Mouse (Mus musculus): ENCODE measurements around the gene Hrc. TPM values are rescaled to one million over a fixed set of nuclear protein-coding genes. Genes with fewer than 3 reads are reported as not detected.

Hrc gene
- polyA plus RNA-seq, 1 experiment from 2014 or later, result 0.86 TPM

DNA sequence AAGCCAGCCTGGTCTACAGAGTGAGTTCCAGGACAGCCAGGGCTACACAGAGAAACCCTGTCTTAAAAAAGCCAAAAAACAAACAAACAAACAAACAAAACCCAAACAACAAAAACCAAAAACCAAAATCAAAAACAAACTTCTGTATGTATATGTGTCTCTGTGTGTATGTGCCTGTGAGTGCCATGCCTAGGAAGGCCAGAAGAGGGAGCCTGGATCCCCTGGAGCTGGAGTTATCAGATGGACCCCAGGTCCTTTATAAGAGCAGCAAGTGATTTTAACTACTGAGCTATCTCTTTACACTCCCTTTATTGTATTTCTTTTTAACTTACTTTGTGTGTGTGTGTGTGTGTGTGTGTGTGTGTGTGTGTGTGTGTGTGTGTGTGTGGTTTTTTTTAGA, 9.3 kb upstream of the Hrc start:
- H3K27ac ChIP-seq (ENCODE audit: low read length), result no peak overlapping the region
- no peak overlapping the region for H3K9ac ChIP-seq (ENCODE audit: low read depth, low read length)
- H3K4me2 ChIP-seq (ENCODE audit: low read depth, low read length), result no peak overlapping the region
- H3K4me1 ChIP-seq (ENCODE audit: control insufficient read depth, insufficient read depth, low read length), result no peaks in the 10 kb centered on the region
- H3K9me3 ChIP-seq (ENCODE audit: control insufficient read depth, low read length), result no peaks in the 10 kb centered on the region
- no peak for ATAC-seq
- H3K27me3 ChIP-seq (replicated peaks; ENCODE audit: control insufficient read depth, insufficient read depth, low read length), result no peaks in the 10 kb centered on the region
- peaks cover 25% of the 10 kb centered on the region for H3K36me3 ChIP-seq (ENCODE audit: control insufficient read depth, insufficient read depth, low read length)
- no peak overlapping the region for H3K4me3 ChIP-seq (ENCODE audit: low read length)

DNA sequence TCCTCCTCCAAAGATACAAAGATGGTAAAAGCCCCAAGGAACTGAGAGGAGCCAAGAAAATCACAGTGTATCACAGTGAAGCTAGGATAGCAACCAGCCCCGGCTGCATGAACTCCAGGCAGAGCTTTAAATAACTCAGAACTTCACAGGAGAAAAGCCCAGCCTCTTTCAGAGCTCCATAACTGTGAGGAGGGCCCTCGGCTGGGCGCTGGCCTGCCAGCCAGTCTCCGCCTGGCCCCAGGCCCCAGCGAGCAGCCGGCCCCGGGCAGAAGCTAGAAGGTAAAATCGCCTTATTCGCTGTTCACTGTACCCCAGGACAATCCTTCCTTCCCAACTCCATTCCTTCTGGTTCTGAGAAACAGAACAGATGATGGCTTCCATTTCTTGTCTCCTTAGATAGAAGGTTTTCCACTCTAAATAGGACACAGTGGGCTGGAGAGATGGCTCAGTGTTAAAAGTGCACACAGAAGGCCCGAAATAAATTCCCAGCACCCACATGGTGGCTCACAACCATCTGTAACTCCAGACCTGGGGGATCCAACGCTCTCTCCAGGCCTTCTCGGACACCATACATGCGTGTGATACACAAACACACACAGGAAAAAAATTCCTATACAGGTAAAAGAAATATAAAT, 6.1 kb upstream of the Hrc start:
- Histone ChIP-seq H3K9me3 (ENCODE audit: control insufficient read depth, low read length) (no peaks in the 10 kb centered on the region), H3K4me3 (ENCODE audit: low read length) (no peak overlapping the region), H3K4me1 (ENCODE audit: control insufficient read depth, insufficient read depth, low read length) (peaks cover 12% of the 10 kb centered on the region), H3K4me2 (ENCODE audit: low read depth, low read length) (no peak overlapping the region), H3K27me3 (replicated peaks; ENCODE audit: control insufficient read depth, insufficient read depth, low read length) (no peaks in the 10 kb centered on the region), H3K36me3 (ENCODE audit: control insufficient read depth, insufficient read depth, low read length) (peaks cover 22% of the 10 kb centered on the region), H3K27ac (ENCODE audit: low read length) (no peak overlapping the region), H3K9ac (ENCODE audit: low read depth, low read length) (no peak overlapping the region)
- no peak for ATAC-seq
- WGBS, result 78% methylated on average over 13 of the region's 13 CpGs

DNA sequence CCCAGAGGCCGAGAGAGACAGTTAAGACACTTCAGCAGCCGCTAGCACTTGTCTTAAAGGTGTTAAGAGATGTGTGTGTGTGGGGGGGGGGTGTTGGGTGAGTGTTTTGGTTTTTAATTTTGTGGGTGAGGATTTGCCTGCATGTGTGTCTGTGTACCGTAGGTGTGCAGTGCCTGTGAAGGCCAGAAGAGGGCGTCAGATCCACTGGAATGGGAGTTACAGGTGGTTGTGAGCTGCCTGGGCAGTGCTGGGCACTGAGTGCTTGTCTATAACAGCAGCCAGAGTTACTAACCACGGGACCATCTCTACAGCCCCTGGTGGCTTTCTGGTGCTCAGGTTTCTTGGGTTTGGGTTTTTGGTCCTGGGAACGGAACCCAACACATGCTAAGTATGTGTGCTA, 3.6 kb upstream of the Hrc start:
- peaks cover 7% of the 10 kb centered on the region for H3K36me3 ChIP-seq (ENCODE audit: control insufficient read depth, insufficient read depth, low read length)
- no peaks in the 10 kb centered on the region for H3K9me3 ChIP-seq (ENCODE audit: control insufficient read depth, low read length)
- WGBS, result 88% methylated on average over 6 of the region's 6 CpGs
- no peaks in the 10 kb centered on the region for H3K27me3 ChIP-seq (replicated peaks; ENCODE audit: control insufficient read depth, insufficient read depth, low read length)
- no peak overlapping the region for H3K9ac ChIP-seq (ENCODE audit: low read depth, low read length)
- H3K27ac ChIP-seq (ENCODE audit: low read length), result no peak overlapping the region
- H3K4me2 ChIP-seq (ENCODE audit: low read depth, low read length), result no peak overlapping the region
- no peak for ATAC-seq
- H3K4me1 ChIP-seq (ENCODE audit: control insufficient read depth, insufficient read depth, low read length), result peaks cover 25% of the 10 kb centered on the region
- no peak overlapping the region for H3K4me3 ChIP-seq (ENCODE audit: low read length)

DNA sequence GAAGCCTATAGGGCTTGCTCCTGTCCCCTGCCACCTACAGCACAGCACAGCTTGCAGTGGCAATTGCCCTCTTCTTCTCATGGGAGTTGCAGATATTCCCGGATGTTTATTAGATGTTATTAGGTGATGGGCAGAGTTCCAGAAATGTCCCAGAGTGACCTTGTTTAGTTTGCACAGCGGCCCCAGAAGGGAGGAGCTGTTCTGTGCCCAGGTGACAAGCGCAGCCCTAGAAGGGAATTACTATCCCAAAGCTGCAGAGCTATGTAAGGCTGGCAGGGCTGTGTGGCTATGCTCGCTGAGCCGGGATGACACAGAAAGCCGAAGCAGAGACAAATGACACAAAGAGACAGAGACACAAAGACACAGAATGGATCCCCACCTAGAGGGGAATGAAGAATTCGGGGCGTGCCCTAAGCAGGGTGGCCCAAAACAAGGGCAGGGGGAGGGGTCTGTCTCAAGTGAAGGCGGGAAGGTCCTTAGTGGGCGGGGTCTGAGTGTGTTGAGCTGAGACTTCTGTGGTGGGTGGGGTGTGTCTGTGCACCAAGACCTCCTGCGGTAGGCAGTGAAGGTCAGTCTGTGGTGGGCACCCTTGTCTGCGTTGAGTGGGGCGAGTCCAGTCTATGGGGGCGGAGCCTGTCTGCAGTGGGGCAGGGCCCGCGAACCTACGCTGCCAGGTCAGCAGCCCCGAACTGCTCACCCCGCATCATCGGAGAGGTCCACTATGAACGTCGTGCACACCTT, 2.2 kb upstream of the Hrc start:
- Histone ChIP-seq H3K4me1 (ENCODE audit: control insufficient read depth, insufficient read depth, low read length) (peaks cover 31% of the 10 kb centered on the region), H3K4me3 (ENCODE audit: low read length) (peak overlapping the region; percentile 67), H3K36me3 (ENCODE audit: control insufficient read depth, insufficient read depth, low read length) (no peaks in the 10 kb centered on the region), H3K27me3 (replicated peaks; ENCODE audit: control insufficient read depth, insufficient read depth, low read length) (no peaks in the 10 kb centered on the region), H3K9ac (ENCODE audit: low read depth, low read length) (peak overlapping the region; percentile 78), H3K4me2 (ENCODE audit: low read depth, low read length) (peak overlapping the region; percentile 87), H3K9me3 (ENCODE audit: control insufficient read depth, low read length) (no peaks in the 10 kb centered on the region), H3K27ac (ENCODE audit: low read length) (peak overlapping the region; percentile 88)
- ATAC-seq, result peak; percentile 73
- 1% methylated on average over 22 of the region's 22 CpGs for WGBS

DNA sequence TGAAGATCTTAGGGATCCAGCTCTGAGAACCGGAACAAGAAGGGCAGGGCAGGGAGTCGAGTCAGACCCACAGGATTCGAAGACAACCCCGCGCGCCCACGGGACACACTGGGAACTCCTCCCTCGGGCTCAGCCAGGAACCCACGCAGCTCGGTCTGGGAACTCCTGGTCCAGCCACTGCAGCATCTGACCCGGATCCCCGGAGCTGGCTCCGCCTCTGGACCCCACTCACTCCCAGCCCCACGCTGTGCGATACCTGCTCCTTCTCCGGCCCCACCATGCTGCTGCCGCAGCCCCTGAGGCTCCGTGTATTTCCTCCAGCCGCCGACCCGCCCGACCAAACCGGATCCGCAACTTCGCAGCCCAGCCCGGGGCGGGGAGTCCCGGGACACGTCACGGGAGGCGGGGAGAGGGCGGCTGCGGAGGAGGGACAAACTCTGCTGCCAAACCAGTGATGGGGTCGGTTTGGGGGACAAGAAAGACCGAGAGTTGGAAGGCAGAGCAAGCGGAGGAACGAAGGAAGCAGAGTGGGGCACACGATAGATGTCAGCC, 1.6 kb upstream of the Hrc start, which contains the start of gene Trpm4:
Gene Trpm4 (minus strand): TSS at position 350 of the 552 bp plus-strand sequence.
- under 1% methylated on average over 38 of the region's 38 CpGs for WGBS
- Histone ChIP-seq H3K4me1 (ENCODE audit: control insufficient read depth, insufficient read depth, low read length) (peaks cover 37% of the 10 kb centered on the region), H3K27ac (ENCODE audit: low read length) (peak within 1 kb of the TSS; percentile 88), H3K36me3 (ENCODE audit: control insufficient read depth, insufficient read depth, low read length) (no peaks in the 10 kb centered on the region), H3K9me3 (ENCODE audit: control insufficient read depth, low read length) (no peaks in the 10 kb centered on the region), H3K4me3 (ENCODE audit: low read length) (peak within 1 kb of the TSS; percentile 67), H3K9ac (ENCODE audit: low read depth, low read length) (peak within 1 kb of the TSS; percentile 78), H3K4me2 (ENCODE audit: low read depth, low read length) (peak within 1 kb of the TSS; percentile 87), H3K27me3 (replicated peaks; ENCODE audit: control insufficient read depth, insufficient read depth, low read length) (no peaks in the 10 kb centered on the region)
- ATAC-seq, result peak; percentile 74

DNA sequence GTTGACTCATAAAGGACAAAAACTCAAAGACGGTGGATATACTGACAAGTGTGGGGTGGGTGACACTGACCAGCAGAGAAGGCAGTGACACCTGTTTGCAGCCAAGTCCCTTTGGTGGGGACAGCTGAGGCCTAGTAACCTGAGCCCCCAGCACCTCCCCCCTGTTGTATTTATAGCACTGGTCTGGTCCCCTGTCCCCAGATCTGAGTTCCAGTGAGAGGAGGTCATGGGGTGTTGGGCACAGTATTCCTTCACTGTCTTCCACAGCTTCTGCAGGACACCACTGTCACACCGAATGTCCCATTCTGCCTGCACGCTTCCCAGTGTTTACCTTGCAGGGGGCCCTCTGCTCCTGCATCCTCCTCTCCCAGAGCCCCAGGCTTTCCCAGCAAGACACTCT, 485 bp upstream of the Hrc start:
- H3K4me2 ChIP-seq (ENCODE audit: low read depth, low read length), result peak overlapping the region; percentile 19
- no peaks in the 10 kb centered on the region for H3K27me3 ChIP-seq (replicated peaks; ENCODE audit: control insufficient read depth, insufficient read depth, low read length)
- H3K4me3 ChIP-seq (ENCODE audit: low read length), result no peak overlapping the region
- 0 out of 2 replicates have a peak overlapping the region, but pooled peaks have one; percentile 24 for H3K9ac ChIP-seq (ENCODE audit: low read depth, low read length)
- no peaks in the 10 kb centered on the region for H3K9me3 ChIP-seq (ENCODE audit: control insufficient read depth, low read length)
- no peak for ATAC-seq
- WGBS, result 10% methylated on average over 3 of the region's 3 CpGs
- H3K27ac ChIP-seq (ENCODE audit: low read length), result peak overlapping the region; percentile 37; the same call in 1 of the 2 replicates
- H3K36me3 ChIP-seq (ENCODE audit: control insufficient read depth, insufficient read depth, low read length), result no peaks in the 10 kb centered on the region
- peaks cover 45% of the 10 kb centered on the region for H3K4me1 ChIP-seq (ENCODE audit: control insufficient read depth, insufficient read depth, low read length)

DNA sequence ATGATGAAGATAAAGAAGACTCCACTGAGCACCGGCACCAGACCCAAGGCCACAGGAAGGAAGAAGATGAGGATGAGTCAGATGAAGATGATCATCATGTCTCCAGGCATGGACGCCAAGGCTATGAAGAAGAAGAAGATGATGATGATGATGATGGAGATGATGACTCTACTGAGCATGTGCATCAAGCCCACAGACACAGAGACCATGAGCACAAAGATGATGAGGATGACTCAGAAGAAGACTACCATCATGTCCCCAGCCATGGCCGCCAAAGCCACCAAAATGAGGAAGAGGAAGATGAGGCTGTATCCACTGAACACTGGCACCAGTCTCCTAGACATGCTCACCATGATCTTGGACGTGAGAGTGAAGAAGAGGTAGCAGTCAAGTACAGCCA, 1.2 kb downstream of the Hrc start:
- Histone ChIP-seq H3K4me1 (ENCODE audit: control insufficient read depth, insufficient read depth, low read length) (peaks cover 60% of the 10 kb centered on the region), H3K9me3 (ENCODE audit: control insufficient read depth, low read length) (no peaks in the 10 kb centered on the region), H3K9ac (ENCODE audit: low read depth, low read length) (no peak overlapping the region), H3K36me3 (ENCODE audit: control insufficient read depth, insufficient read depth, low read length) (no peaks in the 10 kb centered on the region), H3K27ac (ENCODE audit: low read length) (no peak overlapping the region), H3K27me3 (replicated peaks; ENCODE audit: control insufficient read depth, insufficient read depth, low read length) (no peaks in the 10 kb centered on the region), H3K4me2 (ENCODE audit: low read depth, low read length) (no peak overlapping the region), H3K4me3 (ENCODE audit: low read length) (no peak overlapping the region)
- no peak for ATAC-seq
- WGBS, result 86% methylated on average over 4 of the region's 4 CpGs

DNA sequence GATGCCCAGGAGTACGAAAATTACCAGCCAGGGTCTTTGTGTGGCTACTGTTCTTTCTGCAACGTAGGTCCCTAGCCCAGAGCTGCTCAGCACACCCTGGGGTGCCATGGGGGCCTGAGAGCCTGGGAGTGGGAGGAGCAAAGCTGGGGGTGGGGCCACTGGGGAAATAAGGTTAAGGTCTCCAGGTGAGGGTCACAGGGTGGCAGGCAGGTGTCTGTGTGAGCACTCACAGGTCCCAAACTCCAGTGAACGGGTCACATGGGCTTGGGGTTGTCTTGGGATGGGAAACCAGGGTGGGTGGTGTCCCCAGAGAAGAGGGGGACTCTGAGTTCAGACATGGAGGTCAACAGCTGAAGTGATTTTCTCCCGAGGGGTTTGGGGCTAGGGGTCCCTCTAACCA, 2.4 kb downstream of the Hrc start:
- H3K27ac ChIP-seq (ENCODE audit: low read length), result no peak overlapping the region
- ATAC-seq, result no peak

DNA sequence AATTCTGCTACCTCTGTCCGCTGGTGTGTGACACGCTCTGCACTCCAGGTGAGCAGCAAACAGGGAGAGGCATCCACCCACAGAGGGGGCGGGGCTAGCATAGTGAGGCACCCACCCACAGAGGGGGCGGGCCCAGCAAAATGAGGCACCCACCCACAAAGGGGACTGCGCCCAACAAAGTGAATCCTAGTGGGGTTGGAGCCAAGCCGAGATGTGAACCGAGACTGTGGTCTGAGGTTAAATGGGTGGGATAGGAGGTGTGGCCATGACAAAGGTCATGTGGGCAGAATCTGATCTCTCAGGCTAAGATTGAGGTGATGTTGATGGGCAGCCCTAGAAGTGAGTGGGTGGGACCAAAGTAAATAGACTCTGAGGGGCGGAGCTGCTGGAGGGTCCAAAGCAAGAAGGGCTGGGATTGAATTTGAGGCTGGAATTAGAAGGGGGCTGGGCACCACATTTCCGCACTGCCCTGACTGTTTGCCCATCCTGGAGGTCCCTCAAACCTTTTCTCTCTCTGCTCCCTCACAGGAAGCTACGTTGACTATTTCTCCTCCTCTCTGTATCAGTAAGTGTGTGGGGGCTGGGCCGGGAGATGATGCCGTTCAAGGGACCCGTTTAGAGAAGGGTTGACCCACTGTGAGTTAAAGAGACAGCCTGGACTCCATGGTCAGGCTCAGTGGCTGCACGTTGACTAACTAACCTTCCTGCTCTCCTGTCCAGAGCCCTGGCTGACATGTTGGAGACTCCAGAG, 3.2 kb downstream of the Hrc start:
- peak overlapping the region; percentile 95 for H3K4me2 ChIP-seq (ENCODE audit: low read depth, low read length)
- no peaks in the 10 kb centered on the region for H3K27me3 ChIP-seq (replicated peaks; ENCODE audit: control insufficient read depth, insufficient read depth, low read length)
- no peaks in the 10 kb centered on the region for H3K36me3 ChIP-seq (ENCODE audit: control insufficient read depth, insufficient read depth, low read length)
- H3K9me3 ChIP-seq (ENCODE audit: control insufficient read depth, low read length), result no peaks in the 10 kb centered on the region
- ATAC-seq, result peak; percentile 25
- peaks cover 52% of the 10 kb centered on the region for H3K4me1 ChIP-seq (ENCODE audit: control insufficient read depth, insufficient read depth, low read length)
- H3K4me3 ChIP-seq (ENCODE audit: low read length), result peak overlapping the region; percentile 64
- WGBS, result 3% methylated on average over 14 of the region's 14 CpGs
- peak overlapping the region; percentile 75 for H3K9ac ChIP-seq (ENCODE audit: low read depth, low read length)
- H3K27ac ChIP-seq (ENCODE audit: low read length), result peak overlapping the region; percentile 82

More for the DNA sequence above, 2.4 kb downstream of the Hrc start:
- H3K4me1 ChIP-seq (ENCODE audit: control insufficient read depth, insufficient read depth, low read length), result peaks cover 58% of the 10 kb centered on the region
- no peaks in the 10 kb centered on the region for H3K27me3 ChIP-seq (replicated peaks; ENCODE audit: control insufficient read depth, insufficient read depth, low read length)
- peak overlapping the region; percentile 95 for H3K4me2 ChIP-seq (ENCODE audit: low read depth, low read length)
- no peaks in the 10 kb centered on the region for H3K36me3 ChIP-seq (ENCODE audit: control insufficient read depth, insufficient read depth, low read length)
- H3K9me3 ChIP-seq (ENCODE audit: control insufficient read depth, low read length), result no peaks in the 10 kb centered on the region
- 23% methylated on average over 4 of the region's 4 CpGs for WGBS
- no peak overlapping the region for H3K9ac ChIP-seq (ENCODE audit: low read depth, low read length)
- H3K4me3 ChIP-seq (ENCODE audit: low read length), result 0 out of 2 replicates have a peak overlapping the region, but pooled peaks have one; percentile 3
